Mouse (Mus musculus): Measurements from ENCODE around the gene Nrros. TPM values are rescaled to one million over a fixed set of nuclear protein-coding genes. Genes with fewer than 3 reads are reported as not detected.

The Nrros gene
- polyA plus RNA-seq, 1 experiment from 2014 or later: 6.6 TPM

GRCm38 (mm10) chr16:32176896-32177686 lies 11.7 kb upstream of the Nrros start:
- Histone ChIP-seq H3K36me3 (no peaks in the 10 kb centered on the region), H3K27ac (replicated peaks) (no peak overlapping the region), H3K9me3 (replicated peaks) (no peaks in the 10 kb centered on the region), H3K4me1 (no peaks in the 10 kb centered on the region), H3K4me3 (replicated peaks) (no peak overlapping the region), H3K27me3 (replicated peaks) (no peaks in the 10 kb centered on the region), H3K9ac (replicated peaks) (no peak overlapping the region), H3K4me2 (peak overlapping the region; percentile 22)
- WGBS: 56% methylated on average over 18 of the region's 18 CpGs
- no peak for ATAC-seq (ENCODE audit: low FRiP score)

- no peaks in the 10 kb centered on the region for H3K4me1 ChIP-seq
- H3K36me3 ChIP-seq: no peaks in the 10 kb centered on the region
Measured at GRCm38 (mm10) chr16:32175029-32175428, 9.6 kb upstream of the Nrros start.

GRCm38 (mm10) chr16:32174340-32175005 lies 9.1 kb upstream of the Nrros start:
- Histone ChIP-seq H3K9me3 (replicated peaks) (no peaks in the 10 kb centered on the region), H3K36me3 (no peaks in the 10 kb centered on the region), H3K4me2 (no peak overlapping the region), H3K9ac (replicated peaks) (no peak overlapping the region), H3K27me3 (replicated peaks) (no peaks in the 10 kb centered on the region), H3K27ac (replicated peaks) (no peak overlapping the region), H3K4me3 (replicated peaks) (no peak overlapping the region), H3K4me1 (no peaks in the 10 kb centered on the region)
- ATAC-seq (ENCODE audit: low FRiP score): no peak
- 88% methylated on average over 8 of the region's 8 CpGs for WGBS

More at GRCm38 (mm10) chr16:32175029-32175428, 9.6 kb upstream of the Nrros start:
- H3K9me3 ChIP-seq (replicated peaks): no peaks in the 10 kb centered on the region
- no peak overlapping the region for H3K27ac ChIP-seq (replicated peaks)
- no peaks in the 10 kb centered on the region for H3K27me3 ChIP-seq (replicated peaks)
- no peak overlapping the region for H3K4me2 ChIP-seq
- no peak for ATAC-seq (ENCODE audit: low FRiP score)
- 88% methylated on average over 4 of the region's 4 CpGs for WGBS
- no peak overlapping the region for H3K4me3 ChIP-seq (replicated peaks)
- no peak overlapping the region for H3K9ac ChIP-seq (replicated peaks)

GRCm38 (mm10) chr16:32173401-32173800 lies 8.0 kb upstream of the Nrros start:
- Histone ChIP-seq H3K4me3 (replicated peaks) (no peak overlapping the region), H3K27ac (replicated peaks) (no peak overlapping the region), H3K4me1 (no peaks in the 10 kb centered on the region), H3K36me3 (no peaks in the 10 kb centered on the region), H3K27me3 (replicated peaks) (no peaks in the 10 kb centered on the region), H3K9ac (replicated peaks) (no peak overlapping the region), H3K9me3 (replicated peaks) (no peaks in the 10 kb centered on the region), H3K4me2 (no peak overlapping the region)
- ATAC-seq (ENCODE audit: low FRiP score): no peak
- WGBS: 81% methylated on average over 11 of the region's 11 CpGs

GRCm38 (mm10) chr16:32171031-32171731 lies 5.8 kb upstream of the Nrros start:
- WGBS: 97% methylated on average over 5 of the region's 5 CpGs
- Histone ChIP-seq H3K27me3 (replicated peaks) (no peaks in the 10 kb centered on the region), H3K4me3 (replicated peaks) (no peak overlapping the region), H3K4me1 (no peaks in the 10 kb centered on the region), H3K9ac (replicated peaks) (no peak overlapping the region), H3K9me3 (replicated peaks) (no peaks in the 10 kb centered on the region), H3K4me2 (no peak overlapping the region), H3K27ac (replicated peaks) (no peak overlapping the region), H3K36me3 (no peaks in the 10 kb centered on the region)
- ATAC-seq (ENCODE audit: low FRiP score): no peak

- no peak overlapping the region for H3K9ac ChIP-seq (replicated peaks)
- WGBS: 98% methylated on average over 4 of the region's 4 CpGs
- no peak for ATAC-seq (ENCODE audit: low FRiP score)
- peaks cover 8% of the 10 kb centered on the region for H3K4me1 ChIP-seq
- no peak overlapping the region for H3K27ac ChIP-seq (replicated peaks)
- no peaks in the 10 kb centered on the region for H3K36me3 ChIP-seq
- no peak overlapping the region for H3K4me2 ChIP-seq
- H3K4me3 ChIP-seq (replicated peaks): no peak overlapping the region
- H3K9me3 ChIP-seq (replicated peaks): no peaks in the 10 kb centered on the region
- 0 out of 2 replicates have a peak, but pooled peaks cover 4% of the 10 kb centered on the region for H3K27me3 ChIP-seq (replicated peaks)
Measured at GRCm38 (mm10) chr16:32167819-32168545, 2.6 kb upstream of the Nrros start.

- Histone ChIP-seq H3K9ac (replicated peaks) (no peak overlapping the region), H3K36me3 (no peaks in the 10 kb centered on the region), H3K4me3 (replicated peaks) (peak overlapping the region; percentile 39), H3K27me3 (replicated peaks) (0 out of 2 replicates have a peak, but pooled peaks cover 4% of the 10 kb centered on the region), H3K27ac (replicated peaks) (no peak overlapping the region), H3K9me3 (replicated peaks) (no peaks in the 10 kb centered on the region), H3K4me2 (peak overlapping the region; percentile 72; the same call in 1 of the 2 replicates), H3K4me1 (peaks cover 8% of the 10 kb centered on the region)
- ATAC-seq (ENCODE audit: low FRiP score): no peak
- 77% methylated on average over 19 of the region's 19 CpGs for WGBS
Measured at GRCm38 (mm10) chr16:32164396-32165027, 882 bp downstream of the Nrros start.

- WGBS: 86% methylated on average over 5 of the region's 5 CpGs
- H3K27me3 ChIP-seq (replicated peaks): 0 out of 2 replicates have a peak, but pooled peaks cover 4% of the 10 kb centered on the region
- H3K27ac ChIP-seq (replicated peaks): no peak overlapping the region
- H3K9ac ChIP-seq (replicated peaks): no peak overlapping the region
- H3K36me3 ChIP-seq: no peaks in the 10 kb centered on the region
- no peak overlapping the region for H3K4me3 ChIP-seq (replicated peaks)
- no peak overlapping the region for H3K4me2 ChIP-seq
- H3K9me3 ChIP-seq (replicated peaks): no peaks in the 10 kb centered on the region
- peaks cover 8% of the 10 kb centered on the region for H3K4me1 ChIP-seq
- ATAC-seq (ENCODE audit: low FRiP score): no peak
Measured at GRCm38 (mm10) chr16:32163891-32164290, 1.5 kb downstream of the Nrros start.

GRCm38 (mm10) chr16:32163392-32163791 lies 2.0 kb downstream of the Nrros start:
- Histone ChIP-seq H3K4me2 (no peak overlapping the region), H3K9me3 (replicated peaks) (no peaks in the 10 kb centered on the region), H3K27ac (replicated peaks) (no peak overlapping the region), H3K4me1 (peaks cover 8% of the 10 kb centered on the region), H3K9ac (replicated peaks) (no peak overlapping the region), H3K36me3 (no peaks in the 10 kb centered on the region), H3K27me3 (replicated peaks) (0 out of 2 replicates have a peak, but pooled peaks cover 4% of the 10 kb centered on the region), H3K4me3 (replicated peaks) (no peak overlapping the region)
- 81% methylated on average over 4 of the region's 4 CpGs for WGBS
- no peak for ATAC-seq (ENCODE audit: low FRiP score)

GRCm38 (mm10) chr16:32160742-32161323 lies 4.6 kb downstream of the Nrros start:
- Histone ChIP-seq H3K9ac (replicated peaks) (no peak overlapping the region), H3K36me3 (no peaks in the 10 kb centered on the region), H3K27ac (replicated peaks) (no peak overlapping the region), H3K4me1 (peaks cover 8% of the 10 kb centered on the region), H3K9me3 (replicated peaks) (no peaks in the 10 kb centered on the region), H3K4me2 (no peak overlapping the region), H3K27me3 (replicated peaks) (0 out of 2 replicates have a peak, but pooled peaks cover 4% of the 10 kb centered on the region), H3K4me3 (replicated peaks) (no peak overlapping the region)
- no peak for ATAC-seq (ENCODE audit: low FRiP score)
- 93% methylated on average over 9 of the region's 9 CpGs for WGBS

Measured in neural tube, embryonic 15.5 days (tissue).